Mouse (Mus musculus): ENCODE data around the gene 5730522E02Rik. TPM values are rescaled to one million over a fixed set of nuclear protein-coding genes. Genes with fewer than 3 reads are reported as not detected.

5730522E02Rik gene
- total RNA-seq, 2 experiments from 2014 or later, result not detected

DNA sequence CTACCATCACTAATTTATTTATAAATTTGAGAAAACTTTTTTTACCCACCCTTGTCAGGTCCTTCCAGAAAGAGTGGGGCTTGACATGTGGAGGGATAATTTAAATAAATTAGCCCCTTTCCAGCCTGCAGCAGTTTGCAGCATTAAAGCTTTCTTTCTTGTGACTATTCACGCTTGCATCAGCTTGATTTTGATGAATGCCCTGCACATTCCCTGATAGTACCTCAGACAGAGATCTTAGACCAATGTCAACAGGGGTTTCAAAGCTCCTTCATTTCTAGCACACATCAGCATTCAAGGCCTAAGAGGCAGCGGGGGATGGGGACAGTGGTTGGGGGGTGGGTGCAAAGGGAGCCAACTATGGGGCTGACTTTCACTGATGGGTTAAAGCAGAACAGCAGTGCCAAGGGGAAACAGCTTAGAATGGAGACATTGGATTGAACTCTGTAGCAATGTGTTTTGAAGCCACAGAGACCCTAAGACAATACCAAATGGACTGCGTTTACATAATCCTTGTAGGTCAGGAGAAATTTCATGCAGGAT, 545.9 kb downstream of the 5730522E02Rik start:
- DNase-seq, result no peak

DNA sequence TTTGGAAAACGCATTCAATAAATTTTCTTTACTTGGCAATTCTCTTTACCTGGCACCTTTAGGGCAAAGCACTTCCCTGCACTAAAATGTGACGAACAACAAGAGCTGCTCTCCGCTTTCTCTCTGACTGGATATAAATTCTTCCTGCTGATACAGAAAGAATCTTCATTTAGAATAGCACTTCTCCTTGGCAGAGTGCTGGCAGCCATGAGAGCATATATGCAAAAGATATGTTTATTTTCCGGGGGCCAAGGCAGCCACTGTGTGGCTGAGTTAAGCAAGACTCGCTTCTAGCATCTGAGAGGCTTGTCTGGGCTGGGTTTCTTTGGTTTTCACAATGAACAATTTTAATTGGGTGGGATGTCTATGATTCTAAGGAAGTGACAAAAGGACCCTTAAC, 564.3 kb downstream of the 5730522E02Rik start:
- DNase-seq, result no peak

GRCm38 (mm10) chr11:25644767-25645622, 565.6 kb downstream of the 5730522E02Rik start:
- DNase-seq, result peak; percentile 3

- DNase-seq, result no peak
Observed at GRCm38 (mm10) chr11:25606886-25607285, 603.7 kb downstream of the 5730522E02Rik start.

- DNase-seq, result no peak
Observed at GRCm38 (mm10) chr11:25600030-25600429, 610.5 kb downstream of the 5730522E02Rik start.

- no peak for DNase-seq
Observed at GRCm38 (mm10) chr11:25595303-25595702, 615.3 kb downstream of the 5730522E02Rik start.

DNA sequence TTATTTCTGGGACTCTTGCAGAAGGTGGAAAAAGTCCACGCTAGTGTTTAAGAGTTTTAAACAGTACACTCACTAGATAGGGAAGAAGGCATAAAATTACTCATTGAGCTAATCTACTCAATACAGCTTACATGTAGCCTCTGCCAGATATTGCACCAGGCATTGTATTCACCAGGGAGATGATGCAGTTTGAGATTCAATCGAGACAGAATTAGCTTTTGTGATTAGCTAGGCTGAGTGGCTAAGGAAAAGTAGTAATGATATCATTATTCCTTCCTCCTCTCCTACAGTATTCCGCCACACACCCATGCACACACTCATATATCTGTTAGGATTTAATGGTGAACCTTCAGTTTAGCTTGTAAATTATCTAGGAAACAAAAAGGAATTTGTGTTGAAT, 615.8 kb downstream of the 5730522E02Rik start:
- no peak for DNase-seq

- no peak for DNase-seq
Observed at GRCm38 (mm10) chr11:25592268-25592667, 618.3 kb downstream of the 5730522E02Rik start.

DNA sequence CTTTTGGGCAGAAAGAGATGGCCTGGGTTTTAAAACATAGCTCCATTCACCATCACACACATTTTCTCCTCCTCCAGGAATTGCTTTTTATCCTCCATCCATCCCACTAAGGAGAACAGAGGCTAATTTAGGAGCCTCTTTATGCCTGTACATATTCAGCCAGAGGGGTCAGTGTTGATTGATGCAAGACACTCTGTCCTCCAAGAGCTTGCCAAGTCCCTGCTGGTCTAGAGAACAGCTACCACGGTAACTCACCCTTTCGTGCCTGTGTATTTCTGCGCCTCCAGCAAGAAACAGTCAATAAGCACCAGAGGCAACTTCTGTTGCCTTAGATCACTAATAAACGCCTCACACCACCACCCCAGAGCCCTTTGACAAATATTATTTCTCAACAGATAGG, 620.3 kb downstream of the 5730522E02Rik start:
- DNase-seq, result no peak

DNA sequence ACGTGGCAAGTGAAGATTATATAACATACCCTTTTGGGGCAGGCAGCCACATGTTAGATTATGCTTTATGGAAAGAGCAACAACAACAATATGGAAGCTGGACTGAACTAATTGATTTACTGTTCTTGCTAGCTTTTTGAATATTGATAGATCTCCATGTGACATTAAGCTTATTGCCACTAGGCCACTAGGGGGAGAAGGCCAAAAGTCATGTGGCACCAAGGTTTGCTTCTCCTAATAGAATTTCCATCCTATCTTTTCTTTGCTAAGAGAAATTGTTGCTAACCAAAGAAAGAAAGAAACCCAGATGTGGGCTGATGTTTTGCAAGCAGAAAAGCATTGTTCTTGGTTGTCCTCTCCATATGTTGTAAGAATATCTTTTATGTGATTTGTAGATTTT, 621.1 kb downstream of the 5730522E02Rik start:
- no peak for DNase-seq

- DNase-seq, result no peak
Observed at GRCm38 (mm10) chr11:25574129-25574465, 636.5 kb downstream of the 5730522E02Rik start.

DNA sequence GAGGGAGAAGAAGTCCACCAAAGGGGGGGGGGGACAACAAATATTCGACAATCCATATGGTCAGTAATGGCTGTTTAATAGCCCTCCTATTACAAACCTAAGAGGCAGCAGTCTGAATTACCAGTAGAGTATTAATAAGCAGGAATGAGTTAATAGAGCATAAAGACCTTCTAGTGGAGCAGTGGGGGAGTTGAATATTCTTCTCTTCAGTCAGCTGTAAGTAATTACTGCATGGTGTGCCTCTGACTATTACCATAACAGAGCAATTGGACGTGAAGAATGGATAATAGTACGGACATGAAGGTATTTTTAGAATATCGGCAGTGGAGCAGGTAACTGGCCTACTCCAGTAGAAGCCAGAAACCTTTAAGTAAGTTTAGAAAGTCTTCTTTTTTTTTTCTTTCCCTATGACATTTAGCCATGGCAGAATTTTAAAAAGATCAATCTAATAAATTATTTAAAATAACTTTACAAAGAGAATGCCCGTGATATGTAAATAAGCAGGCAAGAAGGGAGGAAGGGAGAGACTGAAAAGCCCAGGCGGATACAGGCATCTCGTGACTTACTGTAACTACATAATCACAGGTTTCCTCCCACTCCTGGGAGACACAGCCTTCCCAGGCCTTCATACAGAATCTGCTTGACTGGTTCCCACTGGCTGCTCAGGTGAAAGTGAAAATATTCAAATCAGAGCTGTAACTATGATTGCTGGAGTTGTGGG, 637.0 kb downstream of the 5730522E02Rik start:
- no peak for DNase-seq

DNA sequence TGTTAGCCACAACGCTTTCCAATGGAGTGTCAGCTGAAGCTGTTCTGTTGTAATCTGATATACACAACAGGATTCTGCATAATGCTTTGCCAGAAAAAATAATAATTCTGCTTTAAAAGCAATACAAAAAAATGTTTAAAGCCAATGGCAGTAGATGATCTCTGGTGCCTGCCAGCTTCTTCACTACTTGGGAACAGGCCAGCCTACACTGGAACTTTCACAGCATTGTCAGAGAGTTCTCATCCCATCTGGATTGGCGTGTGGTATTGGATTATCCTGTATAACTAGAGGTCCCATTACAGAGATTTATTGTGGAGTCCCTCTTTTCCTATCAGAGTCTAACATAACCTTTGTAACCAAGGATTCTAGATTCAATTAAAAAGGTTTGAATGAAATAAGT, 639.2 kb downstream of the 5730522E02Rik start:
- DNase-seq, result no peak

Small RNA genes within 50 kb of the gene (microRNA-seq; reads per million reads assigned to microRNA genes)
- 0 reads per million in 2 experiments for gene Mir6372

Other genes with a start within 250 kb of the 5730522E02Rik start
- gene Fancl, start 175.4 kb upstream of the 5730522E02Rik start, total RNA-seq (2021), result 1 to 10 TPM; 4.4 to 7.6 TPM